ENCODE assay signal across 26 mouse cellular contexts in the genomic region with DNA sequence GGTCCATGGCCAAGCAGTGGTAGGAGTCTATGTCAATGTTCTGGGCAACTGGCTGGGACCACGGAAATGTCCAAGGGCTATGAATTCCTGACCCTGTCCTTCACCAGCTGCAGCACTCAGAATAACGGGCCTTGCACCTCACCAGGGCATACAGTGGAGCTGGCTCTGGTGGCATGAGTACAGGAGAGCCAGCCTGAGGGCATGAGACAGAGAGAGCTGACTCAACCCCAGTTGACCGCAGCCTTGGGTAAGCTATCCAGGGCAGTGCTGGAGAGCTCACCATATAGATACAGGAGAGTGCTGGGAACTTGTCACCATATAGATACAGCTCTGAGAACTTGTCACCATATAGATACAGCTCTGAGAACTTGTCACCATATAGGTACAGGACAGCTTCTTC. TPM values are rescaled to one million over a fixed set of nuclear protein-coding genes. Genes with fewer than 3 reads are reported as not detected.
DNase-seq lines count a peak whose midpoint lies in the region; ATAC-seq and TF ChIP-seq lines count a peak whose summit lies in the region.
"Had no signal": no experiment of that assay in that cellular context is flagged by ENCODE, and none has a peak within 500 bp of the region (broad histone marks: within the 10 kb centered on the region; RNA-seq: fewer than 3 reads in every experiment).

No protein-coding gene starts in this region.

- no peak overlapping the region for H3K4me2 ChIP-seq in liver, embryonic 12.5 days
- no peak overlapping the region for H3K4me2 ChIP-seq in liver, postnatal 0 days (ENCODE audit: low read depth, low read length)
- no peak overlapping the region for H3K4me2 ChIP-seq in stomach, postnatal 0 days (replicated peaks; ENCODE audit: low read depth)
- H3K4me2 ChIP-seq: forebrain, embryonic 12.5 days; kidney, embryonic 15.5 days; limb, embryonic 13.5 days had no signal

- WGBS in liver, embryonic 12.5 days (ENCODE audit: insufficient replicate concordance) = 92% methylated on average over 3 of the region's 3 CpGs
- 83% methylated on average over 3 of the region's 3 CpGs for WGBS in liver, postnatal 0 days (ENCODE audit: insufficient replicate concordance)
- 86% methylated on average over 3 of the region's 3 CpGs for WGBS in stomach, postnatal 0 days

- H3K27ac ChIP-seq in liver, embryonic 12.5 days = no peak overlapping the region
- no peak overlapping the region for H3K27ac ChIP-seq in liver, postnatal 0 days (ENCODE audit: low read depth)
- H3K27ac ChIP-seq in stomach, postnatal 0 days (replicated peaks) = no peak overlapping the region
- H3K27ac ChIP-seq: embryonic facial prominence, embryonic 10.5 days; forebrain, embryonic 12.5 days; heart, embryonic 10.5 days; hindbrain, postnatal 0 days; kidney, embryonic 15.5 days; limb, embryonic 13.5 days had no signal

- H3K9ac ChIP-seq in liver, embryonic 12.5 days = no peak overlapping the region
- H3K9ac ChIP-seq in liver, postnatal 0 days (replicated peaks) = no peak overlapping the region
- no peak overlapping the region for H3K9ac ChIP-seq in stomach, postnatal 0 days (ENCODE audit: low read length)
- H3K9ac ChIP-seq: forebrain, embryonic 12.5 days; kidney, embryonic 15.5 days; limb, embryonic 13.5 days had no signal

- TF ChIP-seq CTCF in liver, postnatal 0 days (IDR thresholded peaks at IDR 0.05; ENCODE audit: low read depth) = no peak
- TF ChIP-seq CTCF in stomach, postnatal 0 days (IDR thresholded peaks at IDR 0.05; ENCODE audit: low read depth) = no peak

- peaks cover 20% of the 10 kb centered on the region for H3K4me1 ChIP-seq in liver, embryonic 12.5 days
- peaks cover 3% of the 10 kb centered on the region for H3K4me1 ChIP-seq in liver, postnatal 0 days (ENCODE audit: insufficient read depth)
- no peaks in the 10 kb centered on the region for H3K4me1 ChIP-seq in stomach, postnatal 0 days (replicated peaks; ENCODE audit: control insufficient read depth, insufficient read depth)
- H3K4me1 ChIP-seq: embryonic facial prominence, embryonic 10.5 days; forebrain, embryonic 12.5 days; kidney, embryonic 15.5 days had no signal

- peak; percentile 85 for DNase-seq in heart, adult 11 months
- DNase-seq in heart, adult 9 months (ENCODE audit: low spot score in 2 of 2) = no peak
- DNase-seq in liver, postnatal 0 days = no peak
- DNase-seq in adrenal gland, postnatal 14 days = peak; percentile 27
- DNase-seq in stomach, postnatal 0 days (ENCODE audit: low spot score) = no peak
- no peak for DNase-seq in ovary, adult 18-20 months (ENCODE audit: low spot score)
- DNase-seq: cerebellum, adult 2 months; gastrocnemius, postnatal 14 days; lung, postnatal 10 days; retina, postnatal 1 day; thymus, postnatal 25 days had no signal

- H3K36me3 ChIP-seq in liver, embryonic 12.5 days = peaks cover under 1% of the 10 kb centered on the region; the same call in 1 of the 2 replicates
- H3K36me3 ChIP-seq in liver, postnatal 0 days (replicated peaks; ENCODE audit: insufficient read depth, low read length) = no peaks in the 10 kb centered on the region
- no peaks in the 10 kb centered on the region for H3K36me3 ChIP-seq in stomach, postnatal 0 days (ENCODE audit: control insufficient read depth, insufficient read depth, low read length)

- H3K27me3 ChIP-seq in liver, embryonic 12.5 days (replicated peaks) = no peaks in the 10 kb centered on the region
- H3K27me3 ChIP-seq in liver, postnatal 0 days (ENCODE audit: insufficient read depth, low read length) = no peaks in the 10 kb centered on the region
- H3K27me3 ChIP-seq in stomach, postnatal 0 days (ENCODE audit: control insufficient read depth, insufficient read depth, low read length) = no peaks in the 10 kb centered on the region
- H3K27me3 ChIP-seq: CH12.LX; forebrain, embryonic 12.5 days; kidney, embryonic 15.5 days; limb, embryonic 13.5 days had no signal

- TF ChIP-seq EP300 in liver, postnatal 0 days (IDR thresholded peaks at IDR 0.05; ENCODE audit: low read depth) = no peak
- TF ChIP-seq EP300 in stomach, postnatal 0 days (optimal IDR thresholded peaks at IDR 0.05) = no peak

- H3K4me3 ChIP-seq in liver, embryonic 12.5 days = no peak overlapping the region
- H3K4me3 ChIP-seq in liver, postnatal 0 days (ENCODE audit: low read depth, low read length) = no peak overlapping the region
- H3K4me3 ChIP-seq in stomach, postnatal 0 days (ENCODE audit: low read depth, low read length) = no peak overlapping the region
- H3K4me3 ChIP-seq: embryonic facial prominence, embryonic 10.5 days; forebrain, embryonic 12.5 days; heart, embryonic 10.5 days; kidney, embryonic 15.5 days; limb, embryonic 13.5 days had no signal

- peak; percentile 18; the same call in 1 of the 2 replicates for ATAC-seq in liver, embryonic 12.5 days
- no peak for ATAC-seq in liver, postnatal 0 days
- 0 out of 2 replicates have a peak, but pooled peaks have one; percentile 24 for ATAC-seq in stomach, postnatal 0 days (ENCODE audit: low FRiP score, low TSS enrichment)
- ATAC-seq: hindbrain, postnatal 0 days; intestine, postnatal 0 days had no signal

- H3K9me3 ChIP-seq in liver, embryonic 12.5 days (replicated peaks) = no peaks in the 10 kb centered on the region
- H3K9me3 ChIP-seq in liver, postnatal 0 days (ENCODE audit: low read length) = no peaks in the 10 kb centered on the region
- H3K9me3 ChIP-seq in stomach, postnatal 0 days (ENCODE audit: control insufficient read depth, low read length) = no peaks in the 10 kb centered on the region
- H3K9me3 ChIP-seq: forebrain, embryonic 12.5 days; heart, embryonic 10.5 days; kidney, embryonic 15.5 days had no signal

RNA-seq across cellular contexts. Expression of gene Zfp292, which starts 23.3 kb away (rescaled TPM):
- polyA plus RNA-seq in liver, embryonic 12.5 days (2016; fragmentation: Nextera tagmentation; extraction: Ambion mirVana) = 7.1 and 7.9 TPM in 2 replicates
- 3.6 and 4.5 TPM in 2 replicates for polyA plus RNA-seq in liver, postnatal 0 days (2015; fragmentation: Nextera tagmentation; extraction: Ambion mirVana)
- total RNA-seq in adrenal gland, postnatal 14 days (2021) = 18.7 and 21.9 TPM in 2 replicates
- polyA plus RNA-seq in stomach, postnatal 0 days (2015; fragmentation: Nextera tagmentation; extraction: Ambion mirVana) = 5.3 and 5.6 TPM in 2 replicates

RNA-seq across cellular contexts. Expression of gene Cga, which starts 34.2 kb away (rescaled TPM):
- 0.20 TPM in 1 of 2 replicates, not detected in the other for polyA plus RNA-seq in liver, embryonic 12.5 days (2016; fragmentation: Nextera tagmentation; extraction: Ambion mirVana)
- polyA plus RNA-seq in liver, postnatal 0 days (2015; fragmentation: Nextera tagmentation; extraction: Ambion mirVana) = 2.0 and 2.2 TPM in 2 replicates
- not detected in 2 replicates for total RNA-seq in adrenal gland, postnatal 14 days (2021)
- polyA plus RNA-seq in stomach, postnatal 0 days (2015; fragmentation: Nextera tagmentation; extraction: Ambion mirVana) = 0.19 TPM in 1 of 2 replicates, not detected in the other
- total RNA-seq: CH12.LX; common myeloid progenitor, adult 5-6 weeks; gastrocnemius, postnatal 14 days; heart, postnatal 25 days; hindbrain, postnatal 0 days; layer of hippocampus, postnatal 10 days; MEL had no signal
- polyA plus RNA-seq: cerebellum, adult 2 months; heart, embryonic 10.5 days; hindbrain, postnatal 0 days; intestine, postnatal 0 days; kidney, embryonic 15.5 days; large intestine, adult 2 months; limb, embryonic 13.5 days; liver, embryonic 16.5 days had no signal

Comparison
In these comparisons a context has a peak if more than half of its experiments do, and no peak if none do; other contexts are left out.
1. DNase-seq: peak in heart, adult 11 months (single experiment) and adrenal gland, postnatal 14 days (single experiment); none in heart, adult 9 months (0 of 2), liver, postnatal 0 days (single experiment), stomach, postnatal 0 days (single experiment) and ovary, adult 18-20 months (single experiment).